In the genomic region with DNA sequence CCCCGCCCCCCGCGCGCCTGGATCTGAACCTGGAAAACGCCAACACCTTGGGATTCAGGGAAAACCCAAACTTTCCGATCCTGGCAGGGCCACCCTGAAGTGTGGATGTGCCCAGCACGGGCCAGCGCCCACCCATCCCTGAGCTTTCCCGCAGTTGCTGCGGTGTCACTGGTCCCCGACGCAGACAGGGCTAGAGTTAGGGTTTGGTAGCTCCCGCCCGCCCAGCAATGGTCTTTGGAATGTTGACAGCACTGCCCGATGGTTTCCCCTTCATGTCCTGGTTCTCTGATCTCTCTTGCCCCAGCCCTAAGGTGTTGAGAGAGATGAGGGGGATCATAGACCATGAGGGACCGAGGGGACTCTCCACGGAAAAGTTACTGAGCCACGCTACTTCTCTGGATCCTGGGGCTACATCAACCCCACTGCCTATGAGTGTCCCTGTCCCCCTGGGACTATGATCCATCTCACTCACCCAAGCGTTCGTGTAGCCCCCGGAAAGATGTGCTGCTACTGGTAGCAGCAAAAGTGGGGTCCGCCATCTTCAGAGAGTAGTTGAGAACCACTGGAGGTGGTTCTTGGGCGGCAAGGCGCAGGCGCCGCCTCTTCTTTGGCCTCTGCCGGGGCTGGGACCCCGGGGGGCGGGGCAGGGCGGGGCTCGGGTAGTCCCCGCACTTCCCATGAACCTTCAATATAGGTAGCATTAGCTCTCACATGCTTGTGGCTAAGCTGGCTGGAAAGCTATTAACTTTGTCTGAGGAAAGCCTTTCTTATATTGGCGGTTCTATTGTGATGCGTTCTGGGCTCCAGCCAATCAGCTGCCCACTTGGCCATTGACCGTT, we compare ENCODE assay signal across 9 mouse cellular contexts. TPM values are rescaled to one million over a fixed set of nuclear protein-coding genes. Genes with fewer than 3 reads are reported as not detected.
DNase-seq lines count a peak whose midpoint lies in the region; ATAC-seq and TF ChIP-seq lines count a peak whose summit lies in the region.
"Had no signal": no experiment of that assay in that cellular context is flagged by ENCODE, and none has a peak within 500 bp of the region (broad histone marks: within the 10 kb centered on the region; RNA-seq: fewer than 3 reads in every experiment).

A gene (minus strand): TSS at position 562 of the 839 bp plus-strand sequence.

- no peaks in the 10 kb centered on the region; the same call in 1 of the 2 replicates for H3K9me3 ChIP-seq in heart, embryonic 16.5 days (replicated peaks; ENCODE audit: control insufficient read depth, low read length)
- H3K9me3 ChIP-seq in limb, embryonic 13.5 days, result no peaks in the 10 kb centered on the region
- no peaks in the 10 kb centered on the region for H3K9me3 ChIP-seq in midbrain, embryonic 11.5 days (ENCODE audit: control insufficient read depth, low read length)

- H3K36me3 ChIP-seq in heart, embryonic 16.5 days (ENCODE audit: control insufficient read depth, insufficient read depth), result no peaks in the 10 kb centered on the region; the same call in 1 of the 2 replicates
- peaks cover 4% of the 10 kb centered on the region; the same call in 1 of the 2 replicates for H3K36me3 ChIP-seq in limb, embryonic 13.5 days
- H3K36me3 ChIP-seq in midbrain, embryonic 11.5 days (ENCODE audit: control insufficient read depth, insufficient read depth, low read length), result no peaks in the 10 kb centered on the region

- peak; percentile 52; the same call in 1 of the 2 replicates for ATAC-seq in heart, embryonic 16.5 days (replicated peaks; ENCODE audit: extremely low read depth, insufficient read depth, low FRiP score)
- peak; percentile 80 for ATAC-seq in limb, embryonic 13.5 days (ENCODE audit: low FRiP score, low read depth)
- ATAC-seq in midbrain, embryonic 11.5 days (ENCODE audit: low FRiP score), result peak; percentile 86; the same call in 1 of the 2 replicates

- peak within 1 kb of the TSS; percentile 73 for H3K4me3 ChIP-seq in gastrocnemius, adult 2 months
- H3K4me3 ChIP-seq in heart, embryonic 16.5 days (ENCODE audit: low read length), result peak within 1 kb of the TSS; percentile 59
- H3K4me3 ChIP-seq in limb, embryonic 13.5 days, result peak within 1 kb of the TSS; percentile 49
- H3K4me3 ChIP-seq in midbrain, embryonic 11.5 days (ENCODE audit: low read depth, low read length), result peak within 1 kb of the TSS; percentile 45

- no peak for TF ChIP-seq CTCF in gastrocnemius, adult 2 months (IDR thresholded peaks at IDR 0.05)

- no peaks in the 10 kb centered on the region for H3K27me3 ChIP-seq in heart, embryonic 16.5 days (ENCODE audit: control insufficient read depth, insufficient read depth, low read length)
- H3K27me3 ChIP-seq in limb, embryonic 13.5 days, result no peaks in the 10 kb centered on the region
- H3K27me3 ChIP-seq in midbrain, embryonic 11.5 days (ENCODE audit: control insufficient read depth, insufficient read depth, low read length), result no peaks in the 10 kb centered on the region
- H3K27me3 ChIP-seq: CH12.LX had no signal

- peak within 1 kb of the TSS; percentile 64 for H3K9ac ChIP-seq in heart, embryonic 16.5 days (ENCODE audit: low read length)
- peak within 1 kb of the TSS; percentile 51 for H3K9ac ChIP-seq in limb, embryonic 13.5 days
- 0 out of 2 replicates have a peak within 1 kb of the TSS, but pooled peaks have one; percentile 5 for H3K9ac ChIP-seq in midbrain, embryonic 11.5 days (ENCODE audit: low read length)

- intact Hi-C loops in gastrocnemius, adult 2 months (cut with DNase I), result no loop called here
- intact Hi-C loops in gastrocnemius, postnatal 36 days (cut with DNase I), result no loop called here

- no peaks in the 10 kb centered on the region for H3K4me1 ChIP-seq in heart, embryonic 16.5 days (ENCODE audit: control insufficient read depth, insufficient read depth, low read length)
- H3K4me1 ChIP-seq in limb, embryonic 13.5 days, result no peaks in the 10 kb centered on the region
- H3K4me1 ChIP-seq in midbrain, embryonic 11.5 days (ENCODE audit: control insufficient read depth, insufficient read depth, low read length), result no peaks in the 10 kb centered on the region

- H3K4me2 ChIP-seq in heart, embryonic 16.5 days (ENCODE audit: low read depth, low read length), result peak within 1 kb of the TSS; percentile 73
- H3K4me2 ChIP-seq in limb, embryonic 13.5 days (replicated peaks), result peak within 1 kb of the TSS; percentile 65
- peak within 1 kb of the TSS; percentile 59 for H3K4me2 ChIP-seq in midbrain, embryonic 11.5 days

- H3K27ac ChIP-seq in gastrocnemius, adult 2 months, result peak within 1 kb of the TSS; percentile 35; the same call in 1 of the 2 replicates
- no peak within 1 kb of the TSS for H3K27ac ChIP-seq in heart, embryonic 16.5 days (ENCODE audit: low read length)
- no peak within 1 kb of the TSS for H3K27ac ChIP-seq in limb, embryonic 13.5 days
- H3K27ac ChIP-seq in midbrain, embryonic 11.5 days (ENCODE audit: low read depth, low read length), result no peak within 1 kb of the TSS

- DNase-seq in gastrocnemius, adult 2 months, result peak; percentile 24
- no peak for DNase-seq in gastrocnemius, postnatal 36 days
- peak; percentile 59 for DNase-seq in embryo, embryonic 11 days
- peak; percentile 89 for DNase-seq in midbrain, embryonic 11.5 days (ENCODE audit: low spot score, missing footprints)
- peak; percentile 3 to 13 for DNase-seq in thymus, postnatal 36 days
- no peak for DNase-seq in urinary bladder, postnatal 25 days (ENCODE audit: low spot score)

- 11% methylated on average over 33 of the region's 35 CpGs for WGBS in heart, embryonic 16.5 days
- WGBS in limb, embryonic 13.5 days, result 20% methylated on average over 35 of the region's 35 CpGs
- WGBS in midbrain, embryonic 11.5 days, result 19% methylated on average over 35 of the region's 35 CpGs

RNA-seq across cellular contexts. Expression of the gene that starts here (rescaled TPM):
- total RNA-seq in gastrocnemius, adult 2 months (2021), result under 1 TPM; 0.18 to 0.25 TPM
- under 1 TPM; 0.12 to 0.46 TPM for total RNA-seq in gastrocnemius, postnatal 36 days (2021)
- 2.0 and 2.2 TPM in 2 replicates for polyA plus RNA-seq in heart, embryonic 16.5 days (2015; fragmentation: Nextera tagmentation; extraction: Ambion mirVana)
- polyA plus RNA-seq in limb, embryonic 13.5 days (2015; fragmentation: Nextera tagmentation; extraction: Ambion mirVana), result 3.7 and 4.3 TPM in 2 replicates
- 2.6 and 3.2 TPM in 2 replicates for polyA plus RNA-seq in midbrain, embryonic 11.5 days (2014; fragmentation: Nextera tagmentation; extraction: Ambion mirVana)
- total RNA-seq: CH12.LX had no signal

Comparison
In these comparisons a context has a peak if more than half of its experiments do, and no peak if none do; other contexts are left out.
1. Peak in DNase-seq, H3K4me3 ChIP-seq and H3K27ac ChIP-seq in gastrocnemius, adult 2 months; RNA of the gene not detected or under 1 TPM.
2. DNase-seq: peak in embryo, embryonic 11 days (single experiment), midbrain, embryonic 11.5 days (single experiment) and thymus, postnatal 36 days (2 of 2); none in gastrocnemius, postnatal 36 days (0 of 2) and urinary bladder, postnatal 25 days (single experiment).
3. H3K9ac ChIP-seq: peak in every context shown above with its lines; median percentile 64 in heart, embryonic 16.5 days; 51 in limb, embryonic 13.5 days; 5 in midbrain, embryonic 11.5 days.
4. Peak in every context shown above with its lines, with median percentiles within 50 percentile points of each other: H3K4me3 ChIP-seq, ATAC-seq and H3K4me2 ChIP-seq.